Mouse (Mus musculus): ENCODE measurements around the gene Il17rc.

The Il17rc gene

GRCm38 (mm10) chr6:113457952-113458534, 13.2 kb upstream of the Il17rc start, which contains the start of gene Il17re:
Gene Il17re, plus strand, starts transcription at chr6:113458484.
- DNase-seq = no peak

DNA sequence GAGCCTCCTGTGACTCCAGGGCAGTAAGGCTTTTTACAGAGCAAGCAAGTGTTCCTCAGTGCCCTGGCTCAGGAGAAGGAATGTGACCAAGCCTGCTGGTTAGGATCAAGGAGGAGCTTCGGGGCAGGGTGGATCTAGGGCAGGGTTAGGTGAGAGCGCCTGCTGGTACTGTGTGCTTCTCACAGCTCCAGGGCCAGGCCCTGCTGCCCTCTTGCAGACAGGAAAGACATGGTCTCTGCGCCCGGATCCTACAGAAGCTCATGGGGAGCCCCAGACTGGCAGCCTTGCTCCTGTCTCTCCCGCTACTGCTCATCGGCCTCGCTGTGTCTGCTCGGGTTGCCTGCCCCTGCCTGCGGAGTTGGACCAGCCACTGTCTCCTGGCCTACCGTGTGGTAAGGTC, 12.6 kb upstream of the Il17rc start:
- no peak for DNase-seq

GRCm38 (mm10) chr6:113464040-113464439, 7.2 kb upstream of the Il17rc start:
- no peak for DNase-seq

DNA sequence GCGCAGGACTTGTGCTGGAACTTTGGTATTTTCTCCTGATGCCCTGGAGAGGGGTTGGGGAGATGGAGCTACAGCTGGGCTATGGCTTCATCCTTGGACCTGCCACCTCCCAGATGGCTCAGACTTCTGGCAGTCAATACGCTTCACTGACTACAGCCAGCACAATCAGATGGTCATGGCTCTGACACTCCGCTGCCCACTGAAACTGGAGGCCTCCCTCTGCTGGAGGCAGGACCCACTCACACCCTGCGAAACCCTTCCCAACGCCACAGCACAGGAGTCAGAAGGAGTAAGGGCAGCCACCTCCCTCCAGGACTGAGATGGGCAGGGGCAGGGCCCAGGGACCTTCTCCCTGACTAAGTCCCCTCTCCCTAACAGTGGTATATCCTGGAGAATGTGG, 5.6 kb upstream of the Il17rc start:
- DNase-seq = no peak

DNA sequence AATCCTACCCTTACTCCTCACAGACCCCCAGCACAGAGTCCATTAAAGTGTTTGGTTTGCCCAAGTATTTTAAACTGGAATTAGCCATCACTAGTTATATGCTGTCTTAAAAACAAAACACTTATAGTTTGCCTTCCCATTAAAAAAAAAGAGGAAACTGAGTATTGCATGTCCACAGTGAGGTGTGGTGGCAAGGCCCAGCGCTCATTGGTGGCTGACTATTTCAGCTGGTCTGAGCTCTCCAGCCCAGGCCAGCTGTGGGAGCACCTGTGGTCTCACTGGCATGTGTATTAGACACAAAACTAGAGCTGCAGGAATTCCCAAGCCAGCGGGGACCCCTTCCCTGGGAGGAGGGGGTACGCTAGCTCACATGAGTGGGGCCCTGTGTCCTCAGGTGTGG, 2.7 kb upstream of the Il17rc start:
- DNase-seq = no peak

DNA sequence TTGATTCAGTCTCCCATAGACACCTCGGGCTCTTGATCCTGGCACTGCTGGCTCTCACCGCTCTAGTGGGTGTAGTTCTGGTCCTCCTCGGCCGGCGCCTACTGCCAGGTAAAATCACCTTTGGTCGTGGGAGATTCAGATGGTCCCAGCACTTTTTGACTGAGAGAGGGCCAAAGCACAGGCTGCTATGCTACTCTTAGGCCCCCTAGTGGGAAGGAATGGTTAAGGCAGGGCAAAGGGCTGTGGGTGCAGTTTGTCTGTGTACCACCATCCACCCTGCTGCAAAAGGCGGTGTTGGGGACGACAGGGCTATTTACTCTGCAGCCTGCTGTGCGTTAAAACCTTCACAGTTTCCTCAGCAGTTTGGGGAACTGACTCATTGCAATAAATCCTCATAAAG, 2.2 kb upstream of the Il17rc start:
- peak; percentile 64 for DNase-seq

DNA sequence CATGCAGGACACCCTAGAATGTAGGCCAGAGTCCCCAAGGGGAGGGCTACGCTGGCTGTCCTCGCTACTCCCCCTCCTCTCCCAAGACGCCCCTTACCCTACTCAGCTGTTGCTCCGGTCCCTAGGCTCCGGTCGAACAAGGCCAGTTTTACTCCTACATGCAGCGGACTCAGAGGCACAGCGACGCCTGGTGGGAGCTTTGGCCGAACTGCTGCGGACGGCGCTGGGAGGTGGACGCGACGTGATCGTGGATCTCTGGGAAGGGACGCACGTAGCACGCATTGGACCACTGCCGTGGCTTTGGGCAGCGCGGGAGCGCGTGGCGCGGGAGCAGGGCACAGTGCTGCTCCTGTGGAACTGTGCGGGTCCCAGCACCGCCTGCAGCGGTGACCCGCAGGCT, 1.8 kb upstream of the Il17rc start:
- peak; percentile 78 for DNase-seq

DNA sequence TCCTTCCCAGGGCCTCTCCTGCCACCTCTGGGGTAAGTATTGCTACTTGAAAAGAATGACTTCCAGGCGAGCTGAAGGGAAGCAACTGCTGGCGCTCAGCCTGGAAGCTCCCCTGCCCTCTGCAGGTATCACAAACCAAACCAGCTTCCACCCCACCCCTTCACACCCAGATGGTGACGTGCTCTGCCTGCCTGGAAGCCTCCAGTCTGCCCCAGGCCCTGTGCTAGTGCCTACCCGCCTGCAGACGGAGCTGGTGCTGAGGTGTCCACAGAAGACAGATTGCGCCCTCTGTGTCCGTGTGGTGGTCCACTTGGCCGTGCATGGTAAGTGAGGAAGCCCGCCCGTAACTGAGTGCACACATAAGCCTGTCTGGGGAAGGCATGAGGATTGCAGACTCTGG, 834 bp downstream of the Il17rc start:
- no peak for DNase-seq

DNA sequence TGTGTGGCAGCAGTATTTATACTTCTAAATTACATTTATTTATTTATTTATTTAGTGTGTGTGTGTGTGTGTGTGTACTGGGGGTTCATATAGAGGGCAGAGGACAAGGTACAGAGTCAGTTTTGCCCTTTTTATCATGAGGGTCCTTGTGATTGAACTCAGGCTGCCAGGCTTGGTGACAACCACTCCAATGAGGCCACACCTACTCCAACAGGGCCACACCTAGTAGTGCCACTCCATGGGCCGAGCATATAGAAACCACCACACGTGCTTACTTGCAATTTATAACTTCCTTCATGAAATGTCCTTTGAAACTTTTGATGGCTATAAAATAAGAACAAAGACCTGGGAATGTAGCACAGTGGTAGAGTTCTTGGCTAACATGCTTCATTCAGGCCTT, 2.0 kb downstream of the Il17rc start:
- DNase-seq = no peak

GRCm38 (mm10) chr6:113473715-113474114, 2.5 kb downstream of the Il17rc start:
- DNase-seq = no peak

DNA sequence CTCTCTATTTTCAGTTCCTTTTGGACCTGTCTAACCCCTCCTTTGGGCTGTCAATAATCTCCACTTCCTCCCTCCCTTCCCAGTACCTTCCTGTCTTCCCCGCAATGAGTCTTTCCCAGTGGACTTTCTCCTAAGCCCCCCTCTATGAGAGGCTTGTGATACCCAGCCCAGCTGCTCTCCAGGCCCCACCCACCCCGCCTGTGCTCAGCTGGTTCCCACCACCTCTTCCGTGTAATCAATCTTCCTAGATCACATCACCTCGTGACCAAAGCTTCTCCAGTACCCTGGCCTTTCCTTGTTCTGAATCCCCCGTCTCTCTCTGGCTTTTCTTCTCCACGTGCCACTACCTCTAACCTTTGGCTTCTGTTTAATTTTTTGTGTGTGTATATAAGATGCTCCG, 6.1 kb downstream of the Il17rc start:
- DNase-seq = no peak

DNA sequence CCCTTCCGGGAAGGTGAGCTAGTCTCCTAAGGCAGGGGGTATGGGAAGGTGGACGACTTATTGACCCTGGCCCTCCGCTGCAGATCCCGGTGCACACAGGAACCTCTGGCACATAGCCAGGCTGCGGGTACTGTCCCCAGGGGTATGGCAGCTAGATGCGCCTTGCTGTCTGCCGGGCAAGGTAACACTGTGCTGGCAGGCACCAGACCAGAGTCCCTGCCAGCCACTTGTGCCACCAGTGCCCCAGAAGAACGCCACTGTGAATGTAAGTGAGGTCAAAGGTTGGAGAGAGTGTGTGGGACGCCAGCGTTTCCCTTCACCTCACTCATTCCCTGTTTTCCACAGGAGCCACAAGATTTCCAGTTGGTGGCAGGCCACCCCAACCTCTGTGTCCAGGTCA, 7.7 kb downstream of the Il17rc start:
- DNase-seq = no peak

- no peak for DNase-seq
Measured at GRCm38 (mm10) chr6:113480555-113481373, 9.5 kb downstream of the Il17rc start.

DNA sequence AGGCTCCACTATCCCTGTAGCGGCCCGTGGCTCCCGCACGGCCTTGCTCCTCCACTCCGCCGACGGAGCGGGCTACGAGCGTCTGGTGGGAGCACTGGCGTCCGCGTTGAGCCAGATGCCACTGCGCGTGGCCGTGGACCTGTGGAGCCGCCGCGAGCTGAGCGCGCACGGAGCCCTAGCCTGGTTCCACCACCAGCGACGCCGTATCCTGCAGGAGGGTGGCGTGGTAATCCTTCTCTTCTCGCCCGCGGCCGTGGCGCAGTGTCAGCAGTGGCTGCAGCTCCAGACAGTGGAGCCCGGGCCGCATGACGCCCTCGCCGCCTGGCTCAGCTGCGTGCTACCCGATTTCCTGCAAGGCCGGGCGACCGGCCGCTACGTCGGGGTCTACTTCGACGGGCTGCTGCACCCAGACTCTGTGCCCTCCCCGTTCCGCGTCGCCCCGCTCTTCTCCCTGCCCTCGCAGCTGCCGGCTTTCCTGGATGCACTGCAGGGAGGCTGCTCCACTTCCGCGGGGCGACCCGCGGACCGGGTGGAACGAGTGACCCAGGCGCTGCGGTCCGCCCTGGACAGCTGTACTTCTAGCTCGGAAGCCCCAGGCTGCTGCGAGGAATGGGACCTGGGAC, 11.4 kb downstream of the Il17rc start:
- DNase-seq = peak; percentile 63

DNA sequence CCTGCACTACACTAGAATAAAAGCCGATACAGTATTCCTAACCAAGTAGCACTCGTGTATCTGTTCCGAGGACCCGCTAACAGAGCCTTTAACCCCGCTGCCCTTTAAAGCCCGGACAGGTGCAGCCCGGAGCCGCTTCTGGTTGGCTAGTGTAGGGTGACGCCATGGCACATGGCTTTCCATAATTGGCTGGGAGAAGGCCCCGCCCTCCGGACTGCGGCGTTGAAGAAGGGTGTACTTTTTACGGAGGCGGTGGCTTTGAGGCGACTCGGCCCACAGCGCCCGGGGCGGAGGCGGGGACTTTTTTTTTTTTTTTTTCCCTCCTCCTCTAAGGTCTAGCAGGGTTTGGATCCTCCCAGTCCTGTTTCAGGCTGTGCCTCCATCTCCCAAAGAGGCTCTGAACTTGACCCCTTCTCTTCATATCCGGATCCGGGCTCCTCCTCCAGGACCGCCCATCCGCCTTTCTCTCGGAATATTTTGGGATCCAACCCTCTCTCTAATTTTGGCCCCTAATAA, 11.9 kb downstream of the Il17rc start, which contains the start of gene Creld1:
Creld1 (plus strand) TSS at position 198 of the 516 bp plus-strand sequence.
- DNase-seq = peak; percentile 89

DNA sequence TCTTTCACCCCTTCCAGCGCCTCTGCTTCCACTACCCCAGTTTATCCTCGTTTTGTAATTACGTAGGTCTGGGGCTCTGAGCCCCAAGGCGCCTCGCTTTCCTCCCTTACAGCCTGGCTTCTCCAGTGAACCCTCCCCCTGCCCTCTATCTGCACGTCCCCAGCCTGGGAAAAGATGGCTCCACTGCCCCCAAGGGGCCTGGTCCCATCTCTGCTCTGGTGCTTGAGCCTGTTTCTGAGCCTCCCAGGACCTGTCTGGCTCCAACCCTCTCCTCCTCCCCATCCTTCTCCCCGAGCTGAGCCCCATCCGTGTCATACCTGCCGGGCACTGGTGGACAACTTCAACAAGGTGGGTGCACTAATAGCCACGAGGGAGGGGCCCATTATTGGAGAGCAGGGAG, 12.5 kb downstream of the Il17rc start:
- DNase-seq = no peak

- DNase-seq = no peak
Measured at GRCm38 (mm10) chr6:113487125-113487576, 15.9 kb downstream of the Il17rc start.

GRCm38 (mm10) chr6:113489410-113489809, 18.2 kb downstream of the Il17rc start:
- no peak for DNase-seq

DNA sequence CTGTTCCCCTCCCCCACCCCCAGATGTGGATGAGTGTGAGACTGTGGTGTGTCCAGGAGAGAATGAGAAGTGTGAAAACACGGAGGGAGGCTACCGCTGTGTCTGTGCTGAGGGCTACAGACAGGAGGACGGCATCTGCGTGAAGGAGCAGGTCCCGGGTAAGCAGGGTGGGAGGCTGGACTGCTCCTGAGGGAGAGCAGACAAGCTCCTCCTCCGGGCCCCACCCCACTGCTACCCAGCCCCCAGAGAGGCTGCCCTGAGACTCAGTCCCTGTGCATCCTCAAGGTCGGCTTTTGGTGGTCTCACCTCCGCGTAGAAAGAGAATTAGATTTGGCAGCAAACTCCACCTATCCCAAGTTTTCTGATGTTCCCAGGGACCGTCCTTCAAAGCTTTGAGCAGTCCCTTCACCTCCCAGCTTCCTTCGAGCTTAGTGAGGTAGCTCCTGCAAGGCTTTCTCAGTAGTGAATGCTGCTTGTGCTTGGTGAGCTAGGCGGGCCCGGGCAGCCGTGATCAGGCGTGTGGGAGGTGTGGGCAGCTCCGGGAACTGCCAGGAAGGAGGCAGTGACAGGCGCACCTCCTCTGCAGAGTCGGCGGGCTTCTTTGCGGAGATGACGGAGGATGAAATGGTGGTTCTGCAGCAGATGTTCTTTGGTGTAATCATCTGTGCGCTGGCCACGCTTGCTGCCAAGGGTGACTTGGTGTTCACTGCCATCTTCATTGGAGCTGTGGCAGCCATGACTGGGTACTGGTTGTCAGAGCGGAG, 21.1 kb downstream of the Il17rc start:
- peak; percentile 43 for DNase-seq

- peak; percentile 79 for DNase-seq
Measured at GRCm38 (mm10) chr6:113494258-113494788, 23.1 kb downstream of the Il17rc start.

GRCm38 (mm10) chr6:113495071-113495675, 23.9 kb downstream of the Il17rc start:
- no peak for DNase-seq

- no peak for DNase-seq
Measured at GRCm38 (mm10) chr6:113499346-113499745, 28.1 kb downstream of the Il17rc start.
